Mouse (Mus musculus): ENCODE data around the gene Dmgdh. TPM values are rescaled to one million over a fixed set of nuclear protein-coding genes. Genes with fewer than 3 reads are reported as not detected.

Dmgdh gene
- polyA plus RNA-seq, 1 experiment, result not detected

DNA sequence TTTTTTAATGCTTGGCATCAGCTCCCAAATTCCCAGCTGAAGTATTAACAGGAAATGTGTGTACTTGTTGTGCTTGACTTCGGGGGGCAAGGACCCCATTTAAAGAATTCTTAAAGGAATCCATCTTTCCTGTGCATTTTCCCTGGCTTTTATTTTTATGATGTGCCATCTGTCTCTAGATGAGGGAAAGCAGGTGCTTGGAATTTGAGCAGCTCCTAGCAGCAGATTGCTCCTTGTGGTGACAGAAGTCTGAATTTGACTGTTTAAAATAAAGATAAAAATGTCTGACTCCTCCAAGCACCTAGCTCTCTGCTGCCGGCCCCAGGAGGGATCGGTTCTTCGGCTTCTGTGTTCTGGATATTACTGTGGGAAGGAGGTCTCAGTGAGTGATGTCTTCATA lies 47.7 kb downstream of the Dmgdh start:
- Histone ChIP-seq H3K4me3 (replicated peaks) (no peak overlapping the region), H3K4me1 (ENCODE audit: control insufficient read depth) (no peaks in the 10 kb centered on the region), H3K36me3 (ENCODE audit: control insufficient read depth) (no peaks in the 10 kb centered on the region), H3K27me3 (ENCODE audit: control insufficient read depth) (no peaks in the 10 kb centered on the region), H3K9me3 (ENCODE audit: control insufficient read depth, low read length) (no peaks in the 10 kb centered on the region)
- no peak for TF ChIP-seq TAL1 (IDR thresholded peaks at IDR 0.05; ENCODE audit: low read length)
- TF ChIP-seq GATA1 (IDR thresholded peaks at IDR 0.05; ENCODE audit: low read length), result no peak

GRCm38 (mm10) chr13:93723455-93723854 lies 49.2 kb downstream of the Dmgdh start:
- Histone ChIP-seq H3K4me1 (ENCODE audit: control insufficient read depth) (no peaks in the 10 kb centered on the region), H3K36me3 (ENCODE audit: control insufficient read depth) (no peaks in the 10 kb centered on the region), H3K27me3 (ENCODE audit: control insufficient read depth) (no peaks in the 10 kb centered on the region), H3K9me3 (ENCODE audit: control insufficient read depth, low read length) (no peaks in the 10 kb centered on the region), H3K4me3 (replicated peaks) (no peak overlapping the region)
- no peak for TF ChIP-seq GATA1 (IDR thresholded peaks at IDR 0.05; ENCODE audit: low read length)
- TF ChIP-seq TAL1 (IDR thresholded peaks at IDR 0.05; ENCODE audit: low read length), result no peak

DNA sequence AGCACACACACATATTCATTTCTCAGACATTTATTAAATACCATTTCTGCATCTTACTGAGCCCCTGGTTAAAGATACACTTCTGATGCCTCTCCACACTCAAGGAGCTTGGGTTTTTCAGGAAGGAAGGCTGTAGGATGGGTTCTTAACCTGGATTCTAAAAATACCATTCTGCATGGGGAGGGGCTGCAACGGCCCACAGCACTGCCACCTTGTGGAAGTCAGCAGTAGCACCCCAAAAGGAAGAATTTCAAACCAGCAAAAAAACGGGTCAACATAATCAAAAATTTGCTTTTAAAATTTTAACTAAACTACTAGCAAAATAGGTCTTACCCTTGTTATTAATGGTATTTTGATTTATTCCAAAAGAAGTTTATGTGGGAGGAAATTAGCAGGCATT lies 50.0 kb downstream of the Dmgdh start:
- Histone ChIP-seq H3K27me3 (ENCODE audit: control insufficient read depth) (no peaks in the 10 kb centered on the region), H3K9me3 (ENCODE audit: control insufficient read depth, low read length) (no peaks in the 10 kb centered on the region), H3K4me3 (replicated peaks) (no peak overlapping the region), H3K36me3 (ENCODE audit: control insufficient read depth) (no peaks in the 10 kb centered on the region), H3K4me1 (ENCODE audit: control insufficient read depth) (no peaks in the 10 kb centered on the region)
- TF ChIP-seq GATA1 (IDR thresholded peaks at IDR 0.05; ENCODE audit: low read length), result no peak
- TF ChIP-seq TAL1 (IDR thresholded peaks at IDR 0.05; ENCODE audit: low read length), result no peak

DNA sequence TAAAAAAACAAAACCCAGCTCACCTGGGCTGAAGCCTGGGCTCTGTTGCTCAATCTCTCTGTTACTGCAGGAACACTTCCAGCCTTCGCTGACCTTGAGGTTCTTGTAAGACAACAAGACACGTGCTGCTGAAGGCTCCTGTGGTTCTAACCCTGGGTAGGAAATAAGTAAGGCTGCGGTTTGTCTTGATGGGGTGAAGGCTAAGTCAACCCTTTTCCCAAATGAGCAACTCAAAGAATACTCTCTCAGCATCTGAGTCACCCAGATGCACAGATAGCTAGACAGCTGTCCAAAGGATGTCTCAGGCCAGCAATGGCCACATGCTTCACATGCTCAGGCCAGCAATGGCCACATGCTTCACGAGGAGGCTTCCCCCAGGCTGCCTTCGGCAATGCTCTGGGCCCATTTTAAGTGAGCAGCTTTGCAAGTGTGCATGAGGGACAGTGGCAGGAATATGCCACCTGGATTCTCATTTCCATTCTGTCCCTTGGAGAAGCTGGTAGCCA lies 61.0 kb downstream of the Dmgdh start:
- H3K27me3 ChIP-seq (ENCODE audit: control insufficient read depth), result no peaks in the 10 kb centered on the region
- 0 out of 2 replicates have a peak, but pooled peaks cover 2% of the 10 kb centered on the region for H3K9me3 ChIP-seq (ENCODE audit: control insufficient read depth, low read length)
- H3K36me3 ChIP-seq (ENCODE audit: control insufficient read depth), result no peaks in the 10 kb centered on the region
- no peaks in the 10 kb centered on the region for H3K4me1 ChIP-seq (ENCODE audit: control insufficient read depth)
- H3K4me3 ChIP-seq (replicated peaks), result no peak overlapping the region
- TF ChIP-seq TAL1 (IDR thresholded peaks at IDR 0.05; ENCODE audit: low read length) (no peak), GATA1 (IDR thresholded peaks at IDR 0.05; ENCODE audit: low read length) (no peak)

- no peak for TF ChIP-seq GATA1 (IDR thresholded peaks at IDR 0.05; ENCODE audit: low read length)
- no peak for TF ChIP-seq TAL1 (IDR thresholded peaks at IDR 0.05; ENCODE audit: low read length)
- H3K9me3 ChIP-seq (ENCODE audit: control insufficient read depth, low read length), result no peaks in the 10 kb centered on the region
- H3K4me3 ChIP-seq (replicated peaks), result no peak overlapping the region
- no peaks in the 10 kb centered on the region for H3K27me3 ChIP-seq (ENCODE audit: control insufficient read depth)
- no peaks in the 10 kb centered on the region for H3K4me1 ChIP-seq (ENCODE audit: control insufficient read depth)
- no peaks in the 10 kb centered on the region for H3K36me3 ChIP-seq (ENCODE audit: control insufficient read depth)
Observed at GRCm38 (mm10) chr13:93744118-93744517, 69.9 kb downstream of the Dmgdh start.

GRCm38 (mm10) chr13:93752597-93753400 lies 78.6 kb downstream of the Dmgdh start:
- TF ChIP-seq GATA1 (IDR thresholded peaks at IDR 0.05; ENCODE audit: low read length) (no peak), TAL1 (IDR thresholded peaks at IDR 0.05; ENCODE audit: low read length) (no peak)

DNA sequence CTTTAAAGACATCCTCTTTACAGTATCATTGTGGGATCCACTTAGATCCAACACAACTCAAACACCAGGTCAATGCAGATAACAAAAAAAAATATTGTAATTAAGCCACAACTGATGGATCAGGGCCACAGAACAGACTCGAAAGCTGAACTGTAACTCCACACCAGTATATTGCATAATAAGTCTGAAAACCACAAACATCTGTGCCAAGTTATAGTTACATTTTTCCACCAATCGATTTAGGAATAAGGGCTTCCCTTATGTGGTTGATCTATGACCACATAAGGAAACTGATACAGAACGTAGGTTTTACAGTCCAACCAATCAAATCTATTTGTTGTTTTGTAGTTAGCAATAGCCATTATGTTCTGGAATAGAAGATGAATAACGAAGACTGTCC lies 80.9 kb downstream of the Dmgdh start:
- H3K4me3 ChIP-seq (replicated peaks), result no peak overlapping the region
- no peaks in the 10 kb centered on the region for H3K36me3 ChIP-seq (ENCODE audit: control insufficient read depth)
- H3K27me3 ChIP-seq (ENCODE audit: control insufficient read depth), result no peaks in the 10 kb centered on the region
- TF ChIP-seq TAL1 (IDR thresholded peaks at IDR 0.05; ENCODE audit: low read length), result no peak
- H3K4me1 ChIP-seq (ENCODE audit: control insufficient read depth), result peaks cover 4% of the 10 kb centered on the region
- no peaks in the 10 kb centered on the region for H3K9me3 ChIP-seq (ENCODE audit: control insufficient read depth, low read length)

More at GRCm38 (mm10) chr13:93752597-93753400, 78.6 kb downstream of the Dmgdh start:
- Histone ChIP-seq H3K9me3 (ENCODE audit: control insufficient read depth, low read length) (no peaks in the 10 kb centered on the region), H3K27me3 (ENCODE audit: control insufficient read depth) (no peaks in the 10 kb centered on the region), H3K4me1 (ENCODE audit: control insufficient read depth) (peaks cover 4% of the 10 kb centered on the region), H3K36me3 (ENCODE audit: control insufficient read depth) (no peaks in the 10 kb centered on the region), H3K4me3 (replicated peaks) (no peak overlapping the region)

DNA sequence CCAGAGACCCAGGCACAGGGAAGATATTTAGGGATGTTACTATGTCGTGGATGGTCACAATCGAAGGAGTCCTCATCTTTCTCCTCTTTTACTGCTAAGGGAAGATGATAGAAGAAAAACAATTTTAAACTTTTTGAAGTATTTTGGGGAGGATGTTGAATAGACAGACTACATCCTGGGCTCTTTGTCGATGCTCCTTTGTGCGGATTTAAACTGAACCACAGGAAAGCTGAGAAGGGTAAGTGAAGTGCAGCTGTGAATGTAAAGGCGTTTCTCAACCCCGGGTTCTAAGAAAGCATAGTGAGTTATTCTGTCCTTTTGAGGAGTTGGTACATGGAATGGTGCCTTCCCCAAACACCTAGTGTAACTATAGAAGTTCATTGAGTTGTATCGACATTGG lies 82.4 kb downstream of the Dmgdh start:
- H3K4me3 ChIP-seq (replicated peaks), result no peak overlapping the region
- H3K9me3 ChIP-seq (ENCODE audit: control insufficient read depth, low read length), result no peaks in the 10 kb centered on the region
- H3K36me3 ChIP-seq (ENCODE audit: control insufficient read depth), result no peaks in the 10 kb centered on the region

DNA sequence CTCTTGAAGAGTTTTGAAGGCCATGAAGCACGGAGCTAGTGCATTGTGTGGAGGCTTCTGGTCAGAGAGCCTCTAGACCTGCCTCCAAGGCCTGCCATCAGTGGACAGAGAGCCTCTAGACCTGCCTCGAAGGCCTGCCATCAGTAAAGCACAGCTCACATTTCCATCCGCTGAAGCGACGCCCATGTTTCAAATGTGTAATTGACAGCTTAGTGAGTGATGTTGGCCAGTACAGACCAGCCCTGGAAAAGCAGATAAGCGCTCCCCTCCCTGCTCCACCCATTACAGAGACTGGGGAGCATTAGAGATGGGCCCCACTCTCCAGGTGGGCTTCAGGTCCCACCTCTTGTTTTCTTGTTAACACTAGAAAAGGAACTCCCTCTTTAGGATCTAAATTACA lies 83.3 kb downstream of the Dmgdh start:
- no peak overlapping the region for H3K4me3 ChIP-seq (replicated peaks)
- no peaks in the 10 kb centered on the region for H3K9me3 ChIP-seq (ENCODE audit: control insufficient read depth, low read length)
- H3K36me3 ChIP-seq (ENCODE audit: control insufficient read depth), result no peaks in the 10 kb centered on the region
- no peaks in the 10 kb centered on the region for H3K27me3 ChIP-seq (ENCODE audit: control insufficient read depth)
- TF ChIP-seq GATA1 (IDR thresholded peaks at IDR 0.05; ENCODE audit: low read length), result no peak
- TF ChIP-seq TAL1 (IDR thresholded peaks at IDR 0.05; ENCODE audit: low read length), result no peak
- H3K4me1 ChIP-seq (ENCODE audit: control insufficient read depth), result peaks cover 4% of the 10 kb centered on the region

More for the DNA sequence above, 82.4 kb downstream of the Dmgdh start:
- H3K27me3 ChIP-seq (ENCODE audit: control insufficient read depth), result no peaks in the 10 kb centered on the region
- TF ChIP-seq TAL1 (IDR thresholded peaks at IDR 0.05; ENCODE audit: low read length) (no peak), GATA1 (IDR thresholded peaks at IDR 0.05; ENCODE audit: low read length) (no peak)
- H3K4me1 ChIP-seq (ENCODE audit: control insufficient read depth), result peaks cover 4% of the 10 kb centered on the region
